Mouse (Mus musculus) CH12.LX (cell line): ENCODE data around the gene Bpgm.

Experiments used
- CTCF ChIP-seq, 2 experiments: IDR thresholded peaks in 1 of 2; conservative IDR thresholded peaks in 1 of 2; 2 replicates each; pipeline ENCODE4 v1.5.1; 2011 to 2012; ENCODE audit warnings: low read depth in 2 of 2, low read length in 2 of 2, improper control_type of control experiment in 1 of 2, inconsistent platforms in 1 of 2, mild to moderate bottlenecking in 1 of 2, moderate library complexity in 1 of 2
- EP300 ChIP-seq: IDR thresholded peaks from 2 replicates; pipeline ENCODE4 v1.6.1; 2011; ENCODE audit warnings: low read length, improper control_type of control experiment
- MAFK ChIP-seq: IDR thresholded peaks from 2 replicates; pipeline ENCODE4 v1.6.1; 2011; ENCODE audit warnings: low read length, improper control_type of control experiment; ENCODE audit not compliant: insufficient replicate concordance
- MAX ChIP-seq: IDR thresholded peaks from 2 replicates; pipeline ENCODE4 v1.6.1; 2011; ENCODE audit warnings: low read length, improper control_type of control experiment
- POLR2A ChIP-seq: IDR thresholded peaks from 2 replicates; pipeline ENCODE4 v1.6.1; 2011; ENCODE audit warnings: low read depth, mild to moderate bottlenecking, improper control_type of control experiment, low read length
- RCOR1 ChIP-seq: conservative IDR thresholded peaks from 2 replicates; pipeline ENCODE4 v1.6.1; 2012; ENCODE audit warnings: low read depth, mild to moderate bottlenecking, inconsistent platforms, low read length, improper control_type of control experiment
- ZC3H11A ChIP-seq: IDR thresholded peaks from 2 replicates; pipeline ENCODE4 v1.6.1; 2012; ENCODE audit warnings: low read depth, mild to moderate bottlenecking, inconsistent platforms, low read length, improper control_type of control experiment

DNA sequence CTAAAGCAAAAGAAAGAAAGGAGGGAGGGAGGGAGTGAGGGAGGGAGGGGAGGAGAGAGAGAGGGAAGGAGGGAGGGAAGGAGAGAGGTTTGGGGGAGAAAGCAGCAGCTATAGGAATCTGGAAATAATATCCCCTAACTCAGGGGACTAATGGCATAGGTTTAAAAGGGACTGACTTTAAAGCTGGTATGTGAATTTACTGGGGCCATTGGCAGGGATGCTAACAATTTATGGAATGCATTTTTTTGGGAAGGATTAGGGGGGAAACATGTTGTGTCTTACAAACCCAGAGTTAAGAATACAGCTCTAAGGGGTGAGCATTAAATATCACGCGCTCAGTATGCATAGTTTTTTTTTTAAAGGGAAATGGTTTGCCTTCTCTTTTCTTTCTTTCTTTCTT is 44.5 kb downstream of the Bpgm start:
- TF ChIP-seq MAFK (no peak), POLR2A (no peak), MAX (no peak), EP300 (no peak), CTCF (conservative IDR thresholded peaks at IDR 0.05 in 1 of 2, IDR thresholded peaks at IDR 0.05 in 1 of 2; ENCODE audit: low read depth in 2 of 2, low read length in 2 of 2) (no peak), RCOR1 (no peak), ZC3H11A (no peak)
